Mouse (Mus musculus) MEL (cell line): ENCODE results near the gene Gsto2. TPM values are rescaled to one million over a fixed set of nuclear protein-coding genes. Genes with fewer than 3 reads are reported as not detected.
A peak's percentile ranks its signal among the peaks of the same experiment; 100 is the strongest.

Experiments used
- DNase-seq: peaks from one replicate; pipeline ENCODE4 v3.0.0; 2011; ENCODE audit warnings: low read depth, low spot score
- H3K27ac ChIP-seq: 2 replicates; pipeline ENCODE4 v1.5.1; 2012; ENCODE audit warnings: low read depth, mild to moderate bottlenecking, control low read depth, low read length, moderate library complexity; ENCODE audit not compliant: control insufficient read depth
- H3K27me3 ChIP-seq, 2 experiments: fragments of 150-350 bp in 1 of 2; sonication (generic) in 1 of 2; 2 replicates each; pipeline ENCODE4 v1.6.1; 2012; ENCODE audit warnings: low read length in 2 of 2, mild to moderate bottlenecking in 2 of 2, improper control_type of control experiment in 1 of 2, moderate library complexity in 1 of 2; ENCODE audit not compliant: insufficient read depth in 2 of 2, control insufficient read depth in 1 of 2
- H3K36me3 ChIP-seq, 2 experiments: 2 replicates each; pipeline ENCODE4 v1.6.1; 2012 to 2014; ENCODE audit warnings: low read length in 2 of 2, improper control_type of control experiment in 1 of 2, inconsistent platforms in 1 of 2, mild to moderate bottlenecking in 1 of 2; ENCODE audit not compliant: insufficient read depth in 2 of 2, control insufficient read depth in 1 of 2
- H3K4me1 ChIP-seq, 2 experiments: fragments of 150-350 bp in 1 of 2; sonication (generic) in 1 of 2; 2 replicates each; pipeline ENCODE4 v1.6.1; 2012; ENCODE audit warnings: low read length in 2 of 2, improper control_type of control experiment in 1 of 2, mild to moderate bottlenecking in 1 of 2; ENCODE audit not compliant: insufficient read depth in 2 of 2, control insufficient read depth in 1 of 2
- H3K4me3 ChIP-seq, 2 experiments: fragments of 150-350 bp in 1 of 2; sonication (generic) in 1 of 2; 2 replicates each; pipeline ENCODE4 v1.5.1; 2012; ENCODE audit warnings: low read depth in 2 of 2, low read length in 2 of 2, mild to moderate bottlenecking in 2 of 2, moderate library complexity in 2 of 2, control low read depth in 1 of 2, improper control_type of control experiment in 1 of 2; ENCODE audit not compliant: control insufficient read depth in 1 of 2, insufficient read depth in 1 of 2
- H3K79me2 ChIP-seq: 2 replicates; pipeline ENCODE4 v1.6.1; 2012; ENCODE audit warnings: mild to moderate bottlenecking, low read length, moderate library complexity; ENCODE audit not compliant: control insufficient read depth, poor library complexity, insufficient read depth
- H3K9ac ChIP-seq: 2 replicates; pipeline ENCODE4 v1.6.1; 2012; ENCODE audit warnings: low read depth, mild to moderate bottlenecking, control low read depth, low read length, moderate library complexity; ENCODE audit not compliant: control insufficient read depth, poor library complexity, severe bottlenecking
- H3K9me3 ChIP-seq: fragments of 150-350 bp; sonication (generic); replicated peaks from 2 replicates; pipeline ENCODE4 v1.6.1; 2012; ENCODE audit warnings: mild to moderate bottlenecking, low read length, improper control_type of control experiment, moderate library complexity; ENCODE audit not compliant: insufficient read depth
- BHLHE40 ChIP-seq: IDR thresholded peaks from 2 replicates; pipeline ENCODE4 v1.6.1; 2012; ENCODE audit warnings: low read depth, mild to moderate bottlenecking, inconsistent platforms, low read length, improper control_type of control experiment, borderline replicate concordance
- CHD1 ChIP-seq: IDR thresholded peaks from 2 replicates; pipeline ENCODE4 v1.6.1; 2012; ENCODE audit warnings: low read depth, mild to moderate bottlenecking, inconsistent platforms, low read length, improper control_type of control experiment
- CTCF ChIP-seq, 3 experiments: IDR thresholded peaks in 2 of 3; conservative IDR thresholded peaks in 1 of 3; 2 replicates each; pipeline ENCODE4 v1.5.1; 2011 to 2012; ENCODE audit warnings: low read length in 3 of 3, low read depth in 2 of 3, mild to moderate bottlenecking in 2 of 3, improper control_type of control experiment in 1 of 3, inconsistent platforms in 1 of 3, mixed read lengths in 1 of 3, moderate library complexity in 1 of 3; ENCODE audit not compliant: control insufficient read depth in 1 of 3, insufficient read depth in 1 of 3, poor library complexity in 1 of 3, severe bottlenecking in 1 of 3
- E2F4 ChIP-seq: IDR thresholded peaks from 2 replicates; pipeline ENCODE4 v1.6.1; 2011; ENCODE audit warnings: low read depth, low read length, improper control_type of control experiment, borderline replicate concordance
- ELF1 ChIP-seq: IDR thresholded peaks from 2 replicates; pipeline ENCODE4 v1.6.1; 2014; ENCODE audit warnings: low read depth, mild to moderate bottlenecking, inconsistent platforms, low read length, improper control_type of control experiment, moderate library complexity
- EP300 ChIP-seq, 2 experiments: IDR thresholded peaks; 2 replicates each; pipeline ENCODE4 v1.6.1; 2011; ENCODE audit warnings: improper control_type of control experiment in 2 of 2, low read length in 2 of 2, low read depth in 1 of 2, mild to moderate bottlenecking in 1 of 2
- GABPA ChIP-seq: IDR thresholded peaks from 2 replicates; pipeline ENCODE4 v1.6.1; 2012; ENCODE audit warnings: low read depth, mild to moderate bottlenecking, inconsistent platforms, low read length, improper control_type of control experiment, moderate library complexity
- GATA1 ChIP-seq: IDR thresholded peaks from 2 replicates; pipeline ENCODE4 v1.6.1; 2011; ENCODE audit warnings: low read depth, low read length, improper control_type of control experiment
- MAX ChIP-seq: IDR thresholded peaks from 2 replicates; pipeline ENCODE4 v1.6.1; 2011; ENCODE audit warnings: low read length, improper control_type of control experiment
- MAZ ChIP-seq: IDR thresholded peaks from 2 replicates; pipeline ENCODE4 v1.6.1; 2012; ENCODE audit warnings: low read depth, mild to moderate bottlenecking, inconsistent platforms, low read length, improper control_type of control experiment
- MXI1 ChIP-seq: IDR thresholded peaks from 2 replicates; pipeline ENCODE4 v1.6.1; 2011; ENCODE audit warnings: mild to moderate bottlenecking, low read depth, low read length, improper control_type of control experiment
- MYC ChIP-seq: IDR thresholded peaks from 2 replicates; pipeline ENCODE4 v1.6.1; 2011; ENCODE audit warnings: low read depth, mild to moderate bottlenecking, low read length, improper control_type of control experiment, moderate library complexity
- NELFE ChIP-seq: IDR thresholded peaks from 2 replicates; pipeline ENCODE4 v1.6.1; 2011; ENCODE audit warnings: low read depth, low read length, improper control_type of control experiment
- POLR2AphosphoS2 ChIP-seq: IDR thresholded peaks from 2 replicates; pipeline ENCODE4 v1.6.1; 2011; ENCODE audit warnings: low read length, improper control_type of control experiment
- RCOR1 ChIP-seq: IDR thresholded peaks from 2 replicates; pipeline ENCODE4 v1.6.1; 2012; ENCODE audit warnings: low read depth, mild to moderate bottlenecking, inconsistent platforms, low read length, improper control_type of control experiment
- SIN3A ChIP-seq: IDR thresholded peaks from 2 replicates; pipeline ENCODE4 v1.6.1; 2012; ENCODE audit warnings: low read length, improper control_type of control experiment, inconsistent platforms
- TAL1 ChIP-seq: IDR thresholded peaks from 2 replicates; pipeline ENCODE4 v1.6.1; 2012; ENCODE audit warnings: mild to moderate bottlenecking, inconsistent platforms, low read length, moderate library complexity, mixed read lengths
- TCF12 ChIP-seq: IDR thresholded peaks from 2 replicates; pipeline ENCODE4 v1.6.1; 2014; ENCODE audit warnings: low read depth, mild to moderate bottlenecking, inconsistent platforms, low read length, improper control_type of control experiment, moderate library complexity
- USF2 ChIP-seq, 2 experiments: IDR thresholded peaks; 2 replicates each; pipeline ENCODE4 v1.6.1; 2011 to 2012; ENCODE audit warnings: improper control_type of control experiment in 2 of 2, low read length in 2 of 2, borderline replicate concordance in 1 of 2, inconsistent platforms in 1 of 2, low read depth in 1 of 2, mild to moderate bottlenecking in 1 of 2; ENCODE audit not compliant: insufficient read depth in 1 of 2
- ZC3H11A ChIP-seq: IDR thresholded peaks from 2 replicates; pipeline ENCODE4 v1.6.1; 2012; ENCODE audit warnings: low read depth, mild to moderate bottlenecking, inconsistent platforms, low read length, improper control_type of control experiment
- polyA plus RNA-seq, 2 experiments: library from polyadenylated mRNA; stranded (reverse) in 1 of 2; unstranded in 1 of 2; fragments of >175 nt in 1 of 2; fragments of >200 nt in 1 of 2; gene quantifications; 2 replicates each; pipeline versions ENCODE4 v1.2.1 to v1.2.4; 2012; ENCODE audit warnings: low replicate concordance in 2 of 2, low read depth in 1 of 2; ENCODE audit not compliant: insufficient read length in 2 of 2, insufficient read depth in 1 of 2, missing spikeins in 1 of 2
- total RNA-seq: library from RNA; depleted of rRNA; stranded (reverse); fragments of 300-350 nt; gene quantifications from 2 replicates; pipeline ENCODE4 v1.2.3, GENCODE M21; 2012

The Gsto2 gene
- total and polyA plus RNA-seq, 3 experiments: 0.14 TPM; not detected in 2

DNA sequence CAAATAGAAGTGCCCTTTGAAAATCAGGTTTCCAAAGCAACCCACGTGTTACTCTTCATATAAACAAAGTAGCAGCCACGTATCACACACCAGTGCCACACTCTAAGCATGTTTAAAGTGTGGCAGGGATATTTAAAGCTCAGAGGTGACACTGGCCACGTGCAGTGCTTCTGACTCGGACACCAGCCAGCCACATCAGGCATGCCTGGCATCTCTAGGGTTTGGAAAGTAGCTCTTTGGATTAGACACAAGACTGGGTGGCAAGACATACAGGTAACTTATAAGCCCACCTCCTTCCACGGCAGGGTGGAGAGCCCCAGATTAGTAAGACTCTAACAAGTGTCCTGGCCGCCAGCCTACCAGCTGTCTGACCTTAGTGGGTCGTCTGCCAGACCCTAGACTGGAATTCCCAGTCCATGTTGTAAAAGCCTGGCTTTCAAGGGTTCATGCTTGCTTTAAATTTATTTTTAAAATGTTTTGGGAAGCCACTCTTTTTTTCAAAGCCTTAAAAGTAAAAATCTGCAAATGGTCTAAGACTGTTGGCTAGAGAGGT is 19.9 kb downstream of the Gsto2 start:
- no peaks in the 10 kb centered on the region for H3K9me3 ChIP-seq
- H3K79me2 ChIP-seq: no peaks in the 10 kb centered on the region
- no peak overlapping the region for H3K4me3 ChIP-seq
- 0 out of 4 replicates have a peak, but pooled peaks cover 0 to 3% of the 10 kb centered on the region in 2 experiments for H3K4me1 ChIP-seq
- TF ChIP-seq USF2 (IDR thresholded peaks at IDR 0.05; ENCODE audit: borderline replicate concordance in 1 of 2, insufficient read depth in 1 of 2, low read depth in 1 of 2, low read length in 2 of 2): no peak
- no peak for TF ChIP-seq TAL1
- no peak for TF ChIP-seq GABPA
- TF ChIP-seq NELFE: no peak
- TF ChIP-seq CHD1: no peak
- TF ChIP-seq SIN3A: no peak
- H3K27ac ChIP-seq: no peak overlapping the region
- no peak for DNase-seq
- H3K36me3 ChIP-seq: peaks cover 0 to 2% of the 10 kb centered on the region in 2 experiments; a peak in 1 of 4 replicates
- H3K27me3 ChIP-seq: no peaks in the 10 kb centered on the region; a peak in 1 of 4 replicates
- H3K9ac ChIP-seq: no peak overlapping the region

DNA sequence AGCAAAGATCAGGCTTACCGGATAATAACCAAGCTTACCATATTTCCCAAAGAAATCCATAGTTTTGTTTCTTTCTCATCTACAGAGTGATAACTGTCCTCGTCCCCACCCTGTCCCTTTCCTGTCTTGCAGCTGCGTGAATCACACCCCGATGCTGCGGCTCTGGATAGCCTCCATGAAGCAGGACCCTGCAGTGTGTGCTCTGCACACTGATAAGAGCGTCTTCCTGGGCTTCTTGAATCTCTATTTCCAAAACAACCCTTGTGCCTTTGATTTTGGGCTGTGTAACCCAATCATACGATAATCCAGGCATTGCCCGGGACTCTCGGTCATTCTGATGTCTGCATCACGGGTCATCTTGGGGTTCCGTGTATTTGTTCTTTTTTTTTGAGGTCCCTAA is 20.6 kb downstream of the Gsto2 start:
- H3K4me1 ChIP-seq: 0 out of 4 replicates have a peak, but pooled peaks cover 0 to 3% of the 10 kb centered on the region in 2 experiments

DNA sequence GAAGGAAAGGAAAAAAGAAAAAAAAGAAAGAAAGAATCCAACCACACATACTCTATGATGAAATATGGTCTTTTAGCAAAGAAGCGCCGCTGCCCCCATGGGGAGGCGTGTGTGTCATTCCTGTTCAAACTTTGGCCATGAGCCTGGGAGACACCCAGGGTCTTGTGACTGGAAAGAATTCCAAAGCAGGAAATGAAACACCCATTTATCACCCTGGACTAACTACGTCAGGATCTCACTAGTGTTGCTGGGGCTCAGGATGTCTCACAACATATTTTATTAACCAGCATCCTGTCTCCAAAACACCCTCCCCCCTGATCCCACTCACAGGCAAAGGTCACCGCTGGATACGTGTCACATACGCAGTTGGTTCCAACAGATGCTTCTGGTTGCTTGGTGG is 21.3 kb downstream of the Gsto2 start:
- Histone ChIP-seq H3K36me3 (peaks cover 0 to 2% of the 10 kb centered on the region in 2 experiments; a peak in 1 of 4 replicates), H3K27me3 (no peaks in the 10 kb centered on the region)
- TF ChIP-seq EP300 (IDR thresholded peaks at IDR 0.05; ENCODE audit: low read depth in 1 of 2, low read length in 2 of 2) (no peak), TAL1 (no peak), CHD1 (no peak), GABPA (no peak), ZC3H11A (no peak), MYC (no peak), BHLHE40 (no peak), MAZ (no peak), POLR2AphosphoS2 (no peak), USF2 (IDR thresholded peaks at IDR 0.05; ENCODE audit: borderline replicate concordance in 1 of 2, insufficient read depth in 1 of 2, low read depth in 1 of 2, low read length in 2 of 2) (no peak), MAX (no peak), CTCF (IDR thresholded peaks at IDR 0.05 in 2 of 3, conservative IDR thresholded peaks at IDR 0.05 in 1 of 3; ENCODE audit: control insufficient read depth in 1 of 3, insufficient read depth in 1 of 3, low read depth in 2 of 3, low read length in 3 of 3, poor library complexity in 1 of 3, severe bottlenecking in 1 of 3) (no peak), SIN3A (no peak), NELFE (no peak), TCF12 (no peak), E2F4 (no peak), MXI1 (no peak), ELF1 (no peak), RCOR1 (no peak)
- TF ChIP-seq, all 39 proteins: peak for 0
- Histone ChIP-seq H3K4me1 (0 out of 4 replicates have a peak, but pooled peaks cover 0 to 3% of the 10 kb centered on the region in 2 experiments), H3K27ac (no peak overlapping the region), H3K4me3 (no peak overlapping the region), H3K9ac (no peak overlapping the region), H3K9me3 (no peaks in the 10 kb centered on the region), H3K79me2 (no peaks in the 10 kb centered on the region)
- DNase-seq: no peak

More for the DNA sequence above, 20.6 kb downstream of the Gsto2 start:
- Histone ChIP-seq H3K36me3 (peaks cover 0 to 2% of the 10 kb centered on the region in 2 experiments; a peak in 1 of 4 replicates), H3K4me3 (no peak overlapping the region), H3K27ac (no peak overlapping the region), H3K79me2 (no peaks in the 10 kb centered on the region), H3K9me3 (no peaks in the 10 kb centered on the region), H3K27me3 (no peaks in the 10 kb centered on the region; a peak in 1 of 4 replicates)
- peak; percentile 41 for DNase-seq
- peak; percentile 39; the same call in 1 of the 2 replicates for TF ChIP-seq TCF12
- 0 out of 4 replicates have a peak, but pooled peaks of 1 of the 2 experiments have one; percentile 26 for TF ChIP-seq EP300 (IDR thresholded peaks at IDR 0.05; ENCODE audit: low read depth in 1 of 2, low read length in 2 of 2)
- peak; percentile 72 for TF ChIP-seq RCOR1
- TF ChIP-seq GATA1: peak; percentile 59
- no peak for TF ChIP-seq BHLHE40
- TF ChIP-seq, all 39 proteins: peak for 4
- H3K9ac ChIP-seq: no peak overlapping the region
